Mouse (Mus musculus) liver, postnatal 0 days (tissue): ENCODE measurements around the gene Psd. TPM values are rescaled to one million over a fixed set of nuclear protein-coding genes. Genes with fewer than 3 reads are reported as not detected.

Source experiments
- ATAC-seq: fragments of 200-750 bp; cut with Nextera tagmentation; 2 replicates; pipeline ENCODE4 v1.8.0; 2017; ENCODE audit warnings: mild to moderate bottlenecking, moderate library complexity
- DNase-seq: peaks from one replicate; pipeline ENCODE4 v3.0.0-alpha.2; 2016
- H3K27ac ChIP-seq: fragments of 300-500 bp; sonication (generic); 2 replicates; pipeline ENCODE4 v1.5.1; 2014; ENCODE audit warnings: antibody characterized with exemption, moderate library complexity, mild to moderate bottlenecking, low read depth
- H3K27me3 ChIP-seq: fragments of 300-500 bp; sonication (generic); 2 replicates; pipeline ENCODE4 v1.6.1; 2014; ENCODE audit warnings: low read length, control low read depth, mixed read lengths; ENCODE audit not compliant: insufficient read depth
- H3K36me3 ChIP-seq: fragments of 300-500 bp; sonication (generic); replicated peaks from 2 replicates; pipeline ENCODE4 v1.6.1; 2014; ENCODE audit warnings: mild to moderate bottlenecking, control low read depth, low read length, moderate library complexity, mixed read lengths; ENCODE audit not compliant: insufficient read depth
- H3K4me1 ChIP-seq: fragments of 300-500 bp; sonication (generic); 2 replicates; pipeline ENCODE4 v1.6.1; 2014; ENCODE audit warnings: antibody characterized with exemption, mild to moderate bottlenecking, control low read depth; ENCODE audit not compliant: insufficient read depth
- H3K4me2 ChIP-seq: fragments of 300-500 bp; sonication (generic); 2 replicates; pipeline ENCODE4 v1.6.1; 2014; ENCODE audit warnings: low read depth, mild to moderate bottlenecking, low read length, moderate library complexity, mixed read lengths
- H3K4me3 ChIP-seq: fragments of 300-500 bp; sonication (generic); 2 replicates; pipeline ENCODE4 v1.5.1; 2014; ENCODE audit warnings: low read depth, low read length
- H3K9ac ChIP-seq: fragments of 300-500 bp; sonication (generic); replicated peaks from 2 replicates; pipeline ENCODE4 v1.6.1; 2014; ENCODE audit warnings: mild to moderate bottlenecking, moderate library complexity
- H3K9me3 ChIP-seq: fragments of 300-500 bp; sonication (generic); 2 replicates; pipeline ENCODE4 v1.6.1; 2016; ENCODE audit warnings: mild to moderate bottlenecking, control low read depth, low read length, mixed read lengths
- CTCF ChIP-seq: sonication (generic); IDR thresholded peaks from 2 replicates; pipeline ENCODE4 v1.5.1; 2016; ENCODE audit warnings: antibody characterized with exemption, low read depth
- EP300 ChIP-seq: IDR thresholded peaks from 2 replicates; pipeline ENCODE4 v1.6.1; 2016; ENCODE audit warnings: antibody characterized with exemption, low read depth, mild to moderate bottlenecking
- WGBS: fragments of 180-500 bp; shearing (Covaris S2); extraction: QIAGEN DNeasy Blood & Tissue Kit; methylation state at CpG from one replicate; pipeline ENCODE4 v1.1.7; 2014; ENCODE audit not compliant: insufficient replicate concordance; 5-methylcytosine and 5-hydroxymethylcytosine counted together
- polyA plus RNA-seq: library from polyadenylated mRNA; unstranded; fragments of >200 nt; fragmentation: Nextera tagmentation; extraction: Ambion mirVana; gene quantifications from 2 replicates; pipeline ENCODE4 v1.2.1, GENCODE M21; 2015

Psd gene
- polyA plus RNA-seq, 1 experiment from 2014 or later: 2.0 TPM

DNA sequence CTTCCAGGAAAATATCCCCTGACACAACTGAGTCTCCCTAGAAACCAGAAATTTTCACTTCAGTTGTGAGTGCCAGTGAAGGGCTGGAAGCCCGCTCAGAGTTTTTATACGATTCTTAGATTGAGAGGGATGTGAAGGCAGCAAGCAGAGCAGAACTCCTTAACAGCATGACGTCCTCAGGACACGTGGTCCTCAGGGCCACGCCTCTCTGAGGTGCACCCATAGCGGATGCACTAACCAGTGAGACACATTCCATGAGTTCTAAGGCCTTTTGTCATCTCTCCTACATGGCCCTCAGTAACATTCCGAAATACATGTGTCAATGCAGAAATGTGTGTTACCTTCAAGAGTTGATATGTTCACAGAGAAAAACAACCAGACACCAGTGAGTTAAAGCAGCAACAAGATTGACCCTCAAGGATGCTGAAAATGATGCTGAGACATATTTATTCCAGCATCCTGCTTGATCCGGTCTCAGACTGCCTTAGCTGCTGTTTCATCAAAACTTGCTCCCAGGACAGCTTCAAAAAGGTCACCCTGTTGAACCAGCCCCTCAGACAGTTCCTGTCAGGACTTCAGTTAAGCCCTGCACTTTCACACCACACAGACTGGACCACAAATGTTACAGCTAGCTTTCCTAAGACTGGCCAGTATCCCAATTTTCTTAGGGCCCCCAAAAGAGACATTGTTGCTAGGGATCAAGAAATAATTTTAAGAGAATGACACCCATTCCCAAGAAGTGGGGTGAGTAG is 26.5 kb downstream of the Psd start:
- peaks cover 5% of the 10 kb centered on the region for H3K4me1 ChIP-seq
- ATAC-seq (no peak), DNase-seq (no peak)
- TF ChIP-seq CTCF (no peak), EP300 (no peak)
- no peaks in the 10 kb centered on the region for H3K27me3 ChIP-seq
- WGBS: 33% methylated on average over 8 of the region's 8 CpGs
- no peak overlapping the region for H3K9ac ChIP-seq
- H3K4me3 ChIP-seq: no peak overlapping the region
- H3K4me2 ChIP-seq: no peak overlapping the region
- H3K27ac ChIP-seq: no peak overlapping the region
- no peaks in the 10 kb centered on the region for H3K36me3 ChIP-seq
- no peaks in the 10 kb centered on the region for H3K9me3 ChIP-seq

DNA sequence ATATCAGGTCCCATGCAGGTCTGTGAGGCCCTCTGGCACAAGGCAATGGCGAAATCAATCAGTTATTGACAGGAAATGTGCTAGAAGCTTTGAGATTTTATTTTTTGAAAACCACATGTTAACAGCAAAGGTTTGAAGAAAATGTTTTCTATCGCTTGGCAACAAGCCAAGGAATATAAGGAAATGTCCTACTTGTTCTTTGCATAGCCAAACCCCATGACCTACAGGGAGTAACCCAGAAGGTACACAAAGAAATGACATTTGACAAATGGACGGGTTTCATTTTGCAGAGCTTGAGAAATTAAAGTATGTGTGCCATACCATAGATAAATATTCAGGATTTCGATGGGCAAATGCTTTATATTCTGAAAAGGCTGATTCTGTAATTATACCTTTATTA is 30.0 kb downstream of the Psd start:
- Histone ChIP-seq H3K36me3 (no peaks in the 10 kb centered on the region), H3K4me2 (no peak overlapping the region), H3K9me3 (no peaks in the 10 kb centered on the region), H3K27me3 (no peaks in the 10 kb centered on the region), H3K9ac (no peak overlapping the region), H3K4me3 (no peak overlapping the region), H3K27ac (no peak overlapping the region), H3K4me1 (no peaks in the 10 kb centered on the region)
- WGBS: 66% methylated on average over 4 of the region's 4 CpGs
- no peak for DNase-seq
- TF ChIP-seq EP300 (no peak), CTCF (no peak)
- ATAC-seq: no peak

DNA sequence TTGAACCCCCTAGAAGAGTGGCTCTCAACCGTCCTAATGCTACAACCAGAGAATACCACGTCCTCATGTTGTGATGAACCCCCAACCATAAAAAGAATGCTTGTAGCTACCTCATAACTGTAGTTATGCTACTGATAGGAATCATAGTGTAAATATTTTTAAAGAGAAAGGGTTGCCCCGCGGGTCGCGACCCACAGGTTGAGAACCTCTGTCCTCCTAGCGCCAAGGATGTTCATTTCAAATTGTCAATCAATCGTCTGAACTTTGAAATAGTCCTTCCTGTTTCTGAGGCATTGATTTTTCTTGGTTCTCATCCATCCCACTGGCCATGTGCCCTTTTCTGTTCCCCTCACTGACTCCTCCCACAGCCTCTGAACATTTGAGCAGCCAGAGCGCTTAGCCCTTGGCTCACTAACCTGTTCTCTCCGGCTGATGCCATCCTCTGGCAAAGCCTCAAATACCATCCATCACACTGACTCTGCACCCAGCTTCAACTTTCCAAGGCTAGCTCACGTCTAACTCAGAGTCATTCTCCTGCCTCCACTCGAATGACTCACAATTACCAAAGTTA is 36.3 kb downstream of the Psd start:
- Histone ChIP-seq H3K27ac (no peak overlapping the region), H3K27me3 (no peaks in the 10 kb centered on the region), H3K9ac (no peak overlapping the region), H3K4me2 (no peak overlapping the region), H3K36me3 (peaks cover 7% of the 10 kb centered on the region; the same call in 1 of the 2 replicates), H3K4me1 (no peaks in the 10 kb centered on the region), H3K9me3 (no peaks in the 10 kb centered on the region), H3K4me3 (no peak overlapping the region)
- WGBS: 53% methylated on average over 12 of the region's 12 CpGs
- ATAC-seq (peak; percentile 66), DNase-seq (peak; percentile 25)
- TF ChIP-seq CTCF: peak; percentile 17; the same call in 1 of the 2 replicates
- no peak for TF ChIP-seq EP300

DNA sequence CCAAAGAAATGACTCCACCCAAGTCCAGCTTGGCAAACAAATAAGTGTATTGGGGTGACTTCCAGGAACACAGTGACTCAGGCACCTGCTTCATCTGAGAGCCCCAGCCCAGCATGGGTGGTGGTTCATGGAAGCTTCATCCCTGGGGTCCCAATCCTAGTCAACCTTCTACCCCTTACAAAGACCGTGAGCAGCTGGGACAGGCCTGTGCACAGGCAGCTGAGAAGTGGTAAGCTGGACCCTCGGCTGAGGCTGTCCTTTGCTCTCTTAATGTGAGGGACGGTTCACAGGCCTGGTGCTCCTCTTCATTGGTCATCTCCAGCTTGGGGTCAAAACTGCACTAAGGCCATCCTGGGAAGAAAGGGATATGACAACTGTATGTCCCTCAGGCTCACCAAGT is 39.4 kb downstream of the Psd start:
- H3K9me3 ChIP-seq: no peaks in the 10 kb centered on the region
- no peak overlapping the region for H3K4me3 ChIP-seq
- no peak for TF ChIP-seq EP300
- no peak for TF ChIP-seq CTCF
- H3K4me1 ChIP-seq: no peaks in the 10 kb centered on the region
- H3K9ac ChIP-seq: no peak overlapping the region
- no peak overlapping the region for H3K4me2 ChIP-seq
- 78% methylated on average over 3 of the region's 3 CpGs for whole genome bisulfite sequencing
- ATAC-seq (no peak), DNase-seq (no peak)
- no peak overlapping the region for H3K27ac ChIP-seq
- no peaks in the 10 kb centered on the region for H3K27me3 ChIP-seq
- peaks cover 30% of the 10 kb centered on the region for H3K36me3 ChIP-seq

DNA sequence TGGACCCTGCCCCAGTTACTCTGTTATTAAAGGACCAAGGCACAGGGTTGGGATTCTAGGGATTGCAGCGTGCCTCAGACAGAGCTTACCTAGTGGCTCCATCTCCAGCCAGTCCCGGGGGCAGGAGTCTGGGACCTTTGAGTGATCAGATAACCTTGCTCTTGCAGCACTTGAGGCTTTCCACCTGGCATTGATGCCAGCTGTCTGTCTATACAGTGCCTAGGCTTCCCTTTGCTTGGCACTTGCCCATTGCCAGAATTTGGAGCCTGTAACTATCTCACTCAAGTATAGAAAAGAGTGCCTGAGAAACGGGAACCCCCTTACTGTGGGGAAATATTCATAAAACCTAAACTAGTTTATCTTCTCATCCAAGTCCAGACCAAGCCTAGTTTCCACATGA is 40.0 kb downstream of the Psd start:
- Histone ChIP-seq H3K27ac (no peak overlapping the region), H3K36me3 (peaks cover 34% of the 10 kb centered on the region), H3K4me3 (no peak overlapping the region), H3K9me3 (no peaks in the 10 kb centered on the region), H3K9ac (no peak overlapping the region), H3K4me2 (no peak overlapping the region), H3K4me1 (no peaks in the 10 kb centered on the region), H3K27me3 (no peaks in the 10 kb centered on the region)
- 88% methylated on average over 3 of the region's 3 CpGs for WGBS
- ATAC-seq: no peak
- no peak for TF ChIP-seq CTCF
- no peak for TF ChIP-seq EP300
- no peak for DNase-seq

DNA sequence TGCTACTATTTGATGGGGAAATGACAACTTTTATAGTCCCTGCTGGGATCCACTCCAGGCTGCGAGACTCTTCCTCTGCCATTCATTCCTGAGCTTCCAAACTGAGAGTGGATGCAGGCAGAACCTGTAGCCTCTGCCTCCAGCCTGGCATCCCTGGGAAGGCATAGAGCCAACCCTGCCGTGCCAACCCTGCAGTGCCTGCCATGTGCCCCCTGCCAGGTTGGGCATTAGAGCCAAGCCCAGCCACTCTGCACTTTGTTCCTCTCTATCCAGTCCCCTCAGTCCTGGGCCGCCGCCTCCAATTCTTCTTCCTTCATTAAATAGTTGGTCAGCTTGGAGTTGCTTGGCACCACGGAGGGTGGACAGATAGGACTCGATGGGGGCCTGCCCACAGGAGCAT is 40.9 kb downstream of the Psd start:
- H3K9ac ChIP-seq: no peak overlapping the region
- peaks cover 42% of the 10 kb centered on the region for H3K36me3 ChIP-seq
- no peak overlapping the region for H3K27ac ChIP-seq
- TF ChIP-seq CTCF: no peak
- H3K4me1 ChIP-seq: no peaks in the 10 kb centered on the region
- no peaks in the 10 kb centered on the region for H3K9me3 ChIP-seq
- no peak overlapping the region for H3K4me3 ChIP-seq
- H3K27me3 ChIP-seq: no peaks in the 10 kb centered on the region
- WGBS: 90% methylated on average over 6 of the region's 6 CpGs
- ATAC-seq: no peak
- H3K4me2 ChIP-seq: no peak overlapping the region
- DNase-seq: no peak
